Mouse (Mus musculus): ENCODE measurements around the gene Tprgl. TPM values are rescaled to one million over a fixed set of nuclear protein-coding genes. Genes with fewer than 3 reads are reported as not detected.
A peak's percentile ranks its signal among the peaks of the same experiment; 100 is the strongest.

The Tprgl gene
- polyA plus RNA-seq, 1 experiment, result 57.3 TPM

- no peak overlapping the region for H3ac ChIP-seq (ENCODE audit: control insufficient read depth, insufficient read length, low read depth)
- no peaks in the 10 kb centered on the region for H3K79me2 ChIP-seq (ENCODE audit: control insufficient read depth, insufficient read depth)
- H3K4me3 ChIP-seq (ENCODE audit: insufficient read depth, poor library complexity, severe bottlenecking), result no peak overlapping the region
- peaks cover 45% of the 10 kb centered on the region for H3K27me3 ChIP-seq (ENCODE audit: control insufficient read depth, insufficient read depth, insufficient read length)
- H3K36me3 ChIP-seq (ENCODE audit: control insufficient read depth, insufficient read depth), result no peaks in the 10 kb centered on the region
- no peaks in the 10 kb centered on the region for H3K79me3 ChIP-seq (ENCODE audit: low read depth)
- no peak for TF ChIP-seq CTCF (IDR thresholded peaks at IDR 0.05; ENCODE audit: control insufficient read depth, insufficient read depth, insufficient read length)
- no peak for TF ChIP-seq USF1 (IDR thresholded peaks at IDR 0.05; ENCODE audit: low read depth)
- no peak for TF ChIP-seq MYOG (IDR thresholded peaks at IDR 0.05; ENCODE audit: control insufficient read depth, extremely low read depth, insufficient read length)
- no peak for TF ChIP-seq CEBPB (IDR thresholded peaks at IDR 0.05; ENCODE audit: low read depth)
- no peak for TF ChIP-seq MAX (IDR thresholded peaks at IDR 0.05)
- TF ChIP-seq MYOD1 (IDR thresholded peaks at IDR 0.05; ENCODE audit: control insufficient read depth, insufficient read length, low read depth), result no peak
- no peak for TF ChIP-seq FOSL1 (IDR thresholded peaks at IDR 0.05; ENCODE audit: insufficient read depth, low read length, poor library complexity, severe bottlenecking)
These were observed 10.9 kb upstream of the Tprgl start for GRCm38 (mm10) chr4:154171151-154171930.

GRCm38 (mm10) chr4:154170506-154171150, 10.2 kb upstream of the Tprgl start, which contains the start of gene Megf6:
Gene Megf6 (plus strand): TSS chr4:154170730.
- Histone ChIP-seq H3K79me2 (ENCODE audit: control insufficient read depth, insufficient read depth) (no peaks in the 10 kb centered on the region), H3K79me3 (ENCODE audit: low read depth) (no peaks in the 10 kb centered on the region), H3K36me3 (ENCODE audit: control insufficient read depth, insufficient read depth) (no peaks in the 10 kb centered on the region), H3K27me3 (ENCODE audit: control insufficient read depth, insufficient read depth, insufficient read length) (peaks cover 45% of the 10 kb centered on the region), H3K4me3 (ENCODE audit: insufficient read depth, poor library complexity, severe bottlenecking) (no peak within 1 kb of the TSS), H3ac (ENCODE audit: control insufficient read depth, insufficient read length, low read depth) (no peak within 1 kb of the TSS)
- TF ChIP-seq MAX (IDR thresholded peaks at IDR 0.05) (no peak), FOSL1 (IDR thresholded peaks at IDR 0.05; ENCODE audit: insufficient read depth, low read length, poor library complexity, severe bottlenecking) (no peak), MYOD1 (IDR thresholded peaks at IDR 0.05; ENCODE audit: control insufficient read depth, insufficient read length, low read depth) (no peak)

GRCm38 (mm10) chr4:154170021-154170420, 9.6 kb upstream of the Tprgl start:
- no peaks in the 10 kb centered on the region for H3K36me3 ChIP-seq (ENCODE audit: control insufficient read depth, insufficient read depth)
- H3K4me3 ChIP-seq (ENCODE audit: insufficient read depth, poor library complexity, severe bottlenecking), result no peak overlapping the region
- H3K79me2 ChIP-seq (ENCODE audit: control insufficient read depth, insufficient read depth), result no peaks in the 10 kb centered on the region
- H3K27me3 ChIP-seq (ENCODE audit: control insufficient read depth, insufficient read depth, insufficient read length), result peaks cover 45% of the 10 kb centered on the region
- no peaks in the 10 kb centered on the region for H3K79me3 ChIP-seq (ENCODE audit: low read depth)
- TF ChIP-seq MYOG (IDR thresholded peaks at IDR 0.05; ENCODE audit: control insufficient read depth, extremely low read depth, insufficient read length) (no peak), CTCF (IDR thresholded peaks at IDR 0.05; ENCODE audit: control insufficient read depth, insufficient read depth, insufficient read length) (no peak), FOSL1 (IDR thresholded peaks at IDR 0.05; ENCODE audit: insufficient read depth, low read length, poor library complexity, severe bottlenecking) (no peak), MAX (IDR thresholded peaks at IDR 0.05) (no peak), USF1 (IDR thresholded peaks at IDR 0.05; ENCODE audit: low read depth) (no peak), CEBPB (IDR thresholded peaks at IDR 0.05; ENCODE audit: low read depth) (no peak), MYOD1 (IDR thresholded peaks at IDR 0.05; ENCODE audit: control insufficient read depth, insufficient read length, low read depth) (no peak)
- H3ac ChIP-seq (ENCODE audit: control insufficient read depth, insufficient read length, low read depth), result no peak overlapping the region

GRCm38 (mm10) chr4:154167053-154167452, 6.6 kb upstream of the Tprgl start:
- H3K79me3 ChIP-seq (ENCODE audit: low read depth), result no peaks in the 10 kb centered on the region
- H3K36me3 ChIP-seq (ENCODE audit: control insufficient read depth, insufficient read depth), result no peaks in the 10 kb centered on the region
- H3K27me3 ChIP-seq (ENCODE audit: control insufficient read depth, insufficient read depth, insufficient read length), result peaks cover 36% of the 10 kb centered on the region
- H3K79me2 ChIP-seq (ENCODE audit: control insufficient read depth, insufficient read depth), result no peaks in the 10 kb centered on the region
- TF ChIP-seq CTCF (IDR thresholded peaks at IDR 0.05; ENCODE audit: control insufficient read depth, insufficient read depth, insufficient read length) (no peak), FOSL1 (IDR thresholded peaks at IDR 0.05; ENCODE audit: insufficient read depth, low read length, poor library complexity, severe bottlenecking) (no peak), USF1 (IDR thresholded peaks at IDR 0.05; ENCODE audit: low read depth) (peak; percentile 21), MYOD1 (IDR thresholded peaks at IDR 0.05; ENCODE audit: control insufficient read depth, insufficient read length, low read depth) (no peak), CEBPB (IDR thresholded peaks at IDR 0.05; ENCODE audit: low read depth) (no peak), MAX (IDR thresholded peaks at IDR 0.05) (no peak), MYOG (IDR thresholded peaks at IDR 0.05; ENCODE audit: control insufficient read depth, extremely low read depth, insufficient read length) (no peak)
- H3K4me3 ChIP-seq (ENCODE audit: insufficient read depth, poor library complexity, severe bottlenecking), result no peak overlapping the region
- H3ac ChIP-seq (ENCODE audit: control insufficient read depth, insufficient read length, low read depth), result no peak overlapping the region

- H3K79me3 ChIP-seq (ENCODE audit: low read depth), result no peaks in the 10 kb centered on the region
- H3K27me3 ChIP-seq (ENCODE audit: control insufficient read depth, insufficient read depth, insufficient read length), result peaks cover 3% of the 10 kb centered on the region
- no peak for TF ChIP-seq USF1 (IDR thresholded peaks at IDR 0.05; ENCODE audit: low read depth)
- no peak for TF ChIP-seq CEBPB (IDR thresholded peaks at IDR 0.05; ENCODE audit: low read depth)
- TF ChIP-seq MAX (IDR thresholded peaks at IDR 0.05), result no peak
- peak; percentile 68 for TF ChIP-seq CTCF (IDR thresholded peaks at IDR 0.05; ENCODE audit: control insufficient read depth, insufficient read depth, insufficient read length)
- no peak for TF ChIP-seq FOSL1 (IDR thresholded peaks at IDR 0.05; ENCODE audit: insufficient read depth, low read length, poor library complexity, severe bottlenecking)
- H3K4me3 ChIP-seq (ENCODE audit: insufficient read depth, poor library complexity, severe bottlenecking), result no peak overlapping the region
- H3ac ChIP-seq (ENCODE audit: control insufficient read depth, insufficient read length, low read depth), result no peak overlapping the region
- H3K36me3 ChIP-seq (ENCODE audit: control insufficient read depth, insufficient read depth), result peaks cover 5% of the 10 kb centered on the region
- no peaks in the 10 kb centered on the region for H3K79me2 ChIP-seq (ENCODE audit: control insufficient read depth, insufficient read depth)
These were observed 2.8 kb upstream of the Tprgl start for GRCm38 (mm10) chr4:154163296-154163695.

All from C2C12 (cell line).